Mouse (Mus musculus) heart, embryonic 15.5 days (tissue): ENCODE measurements around the gene Lgi1. TPM values are rescaled to one million over a fixed set of nuclear protein-coding genes. Genes with fewer than 3 reads are reported as not detected.

Experiments used
- ATAC-seq: fragments of 200-750 bp; cut with Nextera tagmentation; replicated peaks from 2 replicates; pipeline ENCODE4 v1.8.0; 2017; ENCODE audit warnings: low read depth, moderate TSS enrichment; ENCODE audit not compliant: insufficient number of reproducible peaks, insufficient read depth, low FRiP score
- H3K27ac ChIP-seq: fragments of 300-500 bp; sonication (generic); 2 replicates; pipeline ENCODE4 v1.5.1; 2015; ENCODE audit warnings: mild to moderate bottlenecking, inconsistent platforms
- H3K27me3 ChIP-seq: fragments of 300-500 bp; sonication (generic); 2 replicates; pipeline ENCODE4 v1.6.1; 2015; ENCODE audit warnings: inconsistent platforms
- H3K36me3 ChIP-seq: fragments of 300-500 bp; sonication (generic); 2 replicates; pipeline ENCODE4 v1.6.1; 2015; ENCODE audit warnings: mild to moderate bottlenecking, inconsistent platforms
- H3K4me1 ChIP-seq: fragments of 300-500 bp; sonication (generic); replicated peaks from 2 replicates; pipeline ENCODE4 v1.6.1; 2015; ENCODE audit warnings: inconsistent platforms
- H3K4me2 ChIP-seq: fragments of 300-500 bp; sonication (generic); 2 replicates; pipeline ENCODE4 v1.6.1; 2015; ENCODE audit warnings: inconsistent platforms, mild to moderate bottlenecking, moderate library complexity
- H3K4me3 ChIP-seq: fragments of 300-500 bp; sonication (generic); 2 replicates; pipeline ENCODE4 v1.5.1; 2015; ENCODE audit warnings: mild to moderate bottlenecking, inconsistent platforms
- H3K9ac ChIP-seq: fragments of 300-500 bp; sonication (generic); 2 replicates; pipeline ENCODE4 v1.6.1; 2015; ENCODE audit warnings: mild to moderate bottlenecking, inconsistent platforms
- H3K9me3 ChIP-seq: fragments of 300-500 bp; sonication (generic); replicated peaks from 2 replicates; pipeline ENCODE4 v1.6.1; 2016; ENCODE audit warnings: inconsistent platforms
- WGBS: fragments of 180-500 bp; shearing (Covaris S2); methylation state at CpG from one replicate; pipeline ENCODE4 v1.1.7; 2015; ENCODE audit warnings: mixed read lengths; 5-methylcytosine and 5-hydroxymethylcytosine counted together
- polyA plus RNA-seq: library from polyadenylated mRNA; unstranded; fragments of >200 nt; fragmentation: Nextera tagmentation; extraction: Ambion mirVana; gene quantifications from 2 replicates; pipeline ENCODE4 v1.2.1, GENCODE M21; 2015

Lgi1 gene
- polyA plus RNA-seq, 1 experiment from 2014 or later: 0.29 TPM

GRCm38 (mm10) chr19:38238213-38238951 is 26.0 kb upstream of the Lgi1 start:
- WGBS: 59% methylated on average over 12 of the region's 12 CpGs
- H3K4me3 ChIP-seq: no peak overlapping the region
- H3K4me1 ChIP-seq: no peaks in the 10 kb centered on the region
- H3K27ac ChIP-seq: no peak overlapping the region
- no peak overlapping the region for H3K9ac ChIP-seq
- no peak for ATAC-seq
- no peak overlapping the region for H3K4me2 ChIP-seq
- no peaks in the 10 kb centered on the region for H3K36me3 ChIP-seq
- no peaks in the 10 kb centered on the region for H3K9me3 ChIP-seq
- no peaks in the 10 kb centered on the region for H3K27me3 ChIP-seq

- WGBS: 75% methylated on average over 8 of the region's 8 CpGs
- H3K9me3 ChIP-seq: no peaks in the 10 kb centered on the region
These were observed 22.0 kb upstream of the Lgi1 start for GRCm38 (mm10) chr19:38242314-38242852.

GRCm38 (mm10) chr19:38244748-38245147 is 19.6 kb upstream of the Lgi1 start:
- Histone ChIP-seq H3K4me3 (no peak overlapping the region), H3K27ac (no peak overlapping the region), H3K9me3 (no peaks in the 10 kb centered on the region), H3K9ac (no peak overlapping the region), H3K27me3 (no peaks in the 10 kb centered on the region), H3K4me2 (no peak overlapping the region), H3K36me3 (no peaks in the 10 kb centered on the region), H3K4me1 (no peaks in the 10 kb centered on the region)
- WGBS: 68% methylated on average over 8 of the region's 8 CpGs
- ATAC-seq: no peak

More at GRCm38 (mm10) chr19:38242314-38242852, 22.0 kb upstream of the Lgi1 start:
- H3K4me3 ChIP-seq: no peak overlapping the region
- H3K4me2 ChIP-seq: no peak overlapping the region
- no peaks in the 10 kb centered on the region for H3K27me3 ChIP-seq
- H3K27ac ChIP-seq: no peak overlapping the region
- ATAC-seq: no peak
- no peaks in the 10 kb centered on the region for H3K4me1 ChIP-seq
- H3K36me3 ChIP-seq: no peaks in the 10 kb centered on the region
- no peak overlapping the region for H3K9ac ChIP-seq

- no peaks in the 10 kb centered on the region for H3K9me3 ChIP-seq
- H3K4me3 ChIP-seq: no peak overlapping the region
- H3K4me2 ChIP-seq: peak overlapping the region; percentile 7; the same call in 1 of the 2 replicates
- H3K27ac ChIP-seq: no peak overlapping the region
- no peaks in the 10 kb centered on the region for H3K36me3 ChIP-seq
- no peaks in the 10 kb centered on the region for H3K27me3 ChIP-seq
- no peak overlapping the region for H3K9ac ChIP-seq
- no peak for ATAC-seq
- WGBS: 65% methylated on average over 10 of the region's 10 CpGs
- H3K4me1 ChIP-seq: no peaks in the 10 kb centered on the region
These were observed 18.8 kb upstream of the Lgi1 start for GRCm38 (mm10) chr19:38245361-38246176.

- H3K4me2 ChIP-seq: no peak overlapping the region
- no peaks in the 10 kb centered on the region for H3K4me1 ChIP-seq
- H3K27ac ChIP-seq: no peak overlapping the region
- H3K36me3 ChIP-seq: no peaks in the 10 kb centered on the region
- no peak overlapping the region for H3K4me3 ChIP-seq
- H3K9me3 ChIP-seq: no peaks in the 10 kb centered on the region
- WGBS: 78% methylated on average over 7 of the region's 7 CpGs
- no peak overlapping the region for H3K9ac ChIP-seq
- no peak for ATAC-seq
- no peaks in the 10 kb centered on the region for H3K27me3 ChIP-seq
These were observed 18.1 kb upstream of the Lgi1 start for GRCm38 (mm10) chr19:38246177-38246622.

- H3K4me2 ChIP-seq: no peak overlapping the region
- no peaks in the 10 kb centered on the region for H3K27me3 ChIP-seq
- H3K27ac ChIP-seq: no peak overlapping the region
- H3K9ac ChIP-seq: no peak overlapping the region
- ATAC-seq: no peak
- 77% methylated on average over 8 of the region's 8 CpGs for WGBS
- no peaks in the 10 kb centered on the region for H3K36me3 ChIP-seq
- no peak overlapping the region for H3K4me3 ChIP-seq
- H3K9me3 ChIP-seq: no peaks in the 10 kb centered on the region
- H3K4me1 ChIP-seq: no peaks in the 10 kb centered on the region
These were observed 14.7 kb upstream of the Lgi1 start for GRCm38 (mm10) chr19:38249627-38250026.

- Histone ChIP-seq H3K27me3 (no peaks in the 10 kb centered on the region), H3K9ac (no peak overlapping the region), H3K4me3 (no peak overlapping the region), H3K27ac (no peak overlapping the region), H3K4me1 (no peaks in the 10 kb centered on the region), H3K4me2 (no peak overlapping the region), H3K36me3 (no peaks in the 10 kb centered on the region), H3K9me3 (no peaks in the 10 kb centered on the region)
- no peak for ATAC-seq
- WGBS: 51% methylated on average over 6 of the region's 6 CpGs
These were observed 10.5 kb upstream of the Lgi1 start for GRCm38 (mm10) chr19:38253796-38254195.

- Histone ChIP-seq H3K27me3 (no peaks in the 10 kb centered on the region), H3K4me3 (no peak overlapping the region), H3K9me3 (no peaks in the 10 kb centered on the region), H3K36me3 (no peaks in the 10 kb centered on the region), H3K9ac (no peak overlapping the region), H3K4me1 (no peaks in the 10 kb centered on the region), H3K4me2 (no peak overlapping the region), H3K27ac (no peak overlapping the region)
- 77% methylated on average over 3 of the region's 3 CpGs for WGBS
- no peak for ATAC-seq
These were observed 5.7 kb upstream of the Lgi1 start for GRCm38 (mm10) chr19:38258651-38259065.

- Histone ChIP-seq H3K27ac (no peak overlapping the region), H3K4me2 (no peak overlapping the region), H3K4me3 (no peak overlapping the region), H3K9ac (no peak overlapping the region), H3K9me3 (no peaks in the 10 kb centered on the region), H3K4me1 (0 out of 2 replicates have a peak, but pooled peaks cover 5% of the 10 kb centered on the region), H3K36me3 (no peaks in the 10 kb centered on the region), H3K27me3 (no peaks in the 10 kb centered on the region)
- no peak for ATAC-seq
- 76% methylated on average over 3 of the region's 3 CpGs for WGBS
These were observed 4.9 kb upstream of the Lgi1 start for GRCm38 (mm10) chr19:38259436-38259835.

GRCm38 (mm10) chr19:38260346-38260745 is 4.0 kb upstream of the Lgi1 start:
- Histone ChIP-seq H3K4me2 (no peak overlapping the region), H3K27me3 (no peaks in the 10 kb centered on the region), H3K27ac (no peak overlapping the region), H3K4me3 (no peak overlapping the region), H3K9me3 (no peaks in the 10 kb centered on the region), H3K36me3 (no peaks in the 10 kb centered on the region), H3K4me1 (0 out of 2 replicates have a peak, but pooled peaks cover 5% of the 10 kb centered on the region), H3K9ac (no peak overlapping the region)
- no peak for ATAC-seq
- 60% methylated on average over 4 of the region's 4 CpGs for WGBS

- no peaks in the 10 kb centered on the region for H3K9me3 ChIP-seq
- no peak overlapping the region for H3K9ac ChIP-seq
- no peaks in the 10 kb centered on the region for H3K36me3 ChIP-seq
- H3K27ac ChIP-seq: no peak overlapping the region
- no peaks in the 10 kb centered on the region for H3K27me3 ChIP-seq
- H3K4me3 ChIP-seq: no peak overlapping the region
- no peak for ATAC-seq
- H3K4me2 ChIP-seq: no peak overlapping the region
- H3K4me1 ChIP-seq: 0 out of 2 replicates have a peak, but pooled peaks cover 5% of the 10 kb centered on the region
- WGBS: 59% methylated on average over 5 of the region's 5 CpGs
These were observed 3.0 kb upstream of the Lgi1 start for GRCm38 (mm10) chr19:38261351-38261750.
